Mouse (Mus musculus) spleen, adult 2 months (tissue): ENCODE results near the gene Rpa1.

Source experiments
- CTCF ChIP-seq: fragments of 200-500 bp; IDR thresholded peaks from 2 replicates; pipeline ENCODE4 v1.5.1; 2011; ENCODE audit warnings: mild to moderate bottlenecking, inconsistent platforms; ENCODE audit not compliant: insufficient read depth, insufficient read length, insufficient replicate concordance; ENCODE audit errors: extremely low read depth
- POLR2A ChIP-seq: fragments of 200-500 bp; IDR thresholded peaks from 2 replicates; pipeline ENCODE4 v1.6.1; 2011; ENCODE audit warnings: low read depth, low read length, inconsistent platforms

GRCm38 (mm10) chr11:75273466-75273865, 74.7 kb downstream of the Rpa1 start:
- TF ChIP-seq CTCF = no peak
- TF ChIP-seq POLR2A = no peak
